Mouse (Mus musculus) CH12.LX (cell line): Measurements from ENCODE around the gene Mdm4. TPM values are rescaled to one million over a fixed set of nuclear protein-coding genes. Genes with fewer than 3 reads are reported as not detected.
A peak's percentile ranks its signal among the peaks of the same experiment; 100 is the strongest.
"Not testable (repeated sequence)": the region's sequence is repeated elsewhere in the genome, so short reads cannot be mapped to it uniquely, and the experiment has no call there.

Source experiments
- DNase-seq: peaks from one replicate; pipeline ENCODE4 v3.0.0-alpha.2; 2013; ENCODE audit errors: extremely low read depth
- H3K27ac ChIP-seq: 2 replicates; pipeline ENCODE4 v1.5.1; 2012; ENCODE audit warnings: low read depth, mild to moderate bottlenecking, control low read depth, moderate library complexity; ENCODE audit not compliant: insufficient read depth
- H3K27me3 ChIP-seq: replicated peaks from 2 replicates; pipeline ENCODE3; 2012; ENCODE audit warnings: inconsistent platforms
- H3K36me3 ChIP-seq, 2 experiments: replicated peaks in 1 of 2; 2 replicates each; pipeline versions ENCODE3 to v1.6.1; 2012; ENCODE audit warnings: inconsistent platforms in 1 of 2, low read length in 1 of 2, mild to moderate bottlenecking in 1 of 2, mixed read lengths in 1 of 2, moderate library complexity in 1 of 2; ENCODE audit not compliant: control insufficient read depth in 1 of 2, insufficient read depth in 1 of 2
- H3K4me1 ChIP-seq, 2 experiments: 2 replicates each; pipeline ENCODE4 v1.6.1; 2012; ENCODE audit warnings: inconsistent platforms in 1 of 2, moderate library complexity in 1 of 2; ENCODE audit not compliant: insufficient read depth in 2 of 2, control insufficient read depth in 1 of 2
- H3K4me2 ChIP-seq: 2 replicates; pipeline ENCODE4 v1.6.1; 2012; ENCODE audit warnings: low read depth, mild to moderate bottlenecking, control low read depth; ENCODE audit not compliant: poor library complexity, insufficient read depth, severe bottlenecking
- H3K4me3 ChIP-seq, 3 experiments: fragments of 150-350 bp in 1 of 3; sonication (generic) in 1 of 3; replicated peaks in 1 of 3; 2 replicates each; pipeline versions ENCODE3 to v1.5.1; 2011 to 2012; ENCODE audit warnings: low read depth in 2 of 3, low read length in 2 of 3, mild to moderate bottlenecking in 2 of 3, moderate library complexity in 2 of 3, control low read depth in 1 of 3, improper control_type of control experiment in 1 of 3, inconsistent platforms in 1 of 3, mixed read lengths in 1 of 3; ENCODE audit not compliant: poor library complexity in 1 of 3
- H3K79me2 ChIP-seq: replicated peaks from 2 replicates; pipeline ENCODE4 v1.6.1; 2012; ENCODE audit warnings: mild to moderate bottlenecking, moderate library complexity; ENCODE audit not compliant: control insufficient read depth, poor library complexity, insufficient read depth, severe bottlenecking; ENCODE audit errors: extremely low read depth
- H3K9ac ChIP-seq: 2 replicates; pipeline ENCODE4 v1.6.1; 2012; ENCODE audit warnings: low read depth, mild to moderate bottlenecking, control low read depth, moderate library complexity; ENCODE audit not compliant: insufficient read depth
- H3K9me3 ChIP-seq: replicated peaks from 2 replicates; pipeline ENCODE3; 2012; ENCODE audit warnings: low read length, inconsistent platforms, mixed read lengths
- CTCF ChIP-seq, 2 experiments: IDR thresholded peaks in 1 of 2; conservative IDR thresholded peaks in 1 of 2; 2 replicates each; pipeline ENCODE4 v1.5.1; 2011 to 2012; ENCODE audit warnings: low read depth in 2 of 2, low read length in 2 of 2, improper control_type of control experiment in 1 of 2, inconsistent platforms in 1 of 2, mild to moderate bottlenecking in 1 of 2, moderate library complexity in 1 of 2
- MEF2A ChIP-seq: IDR thresholded peaks from 2 replicates; pipeline ENCODE4 v1.6.1; 2014; ENCODE audit warnings: low read depth, mild to moderate bottlenecking, inconsistent platforms, low read length, improper control_type of control experiment, borderline replicate concordance
- NELFE ChIP-seq: IDR thresholded peaks from 2 replicates; pipeline ENCODE4 v1.6.1; 2011; ENCODE audit warnings: low read depth, low read length, improper control_type of control experiment
- PAX5 ChIP-seq: IDR thresholded peaks from 2 replicates; pipeline ENCODE4 v1.6.1; 2012; ENCODE audit warnings: low read length, inconsistent platforms, mixed read lengths
- POLR2AphosphoS2 ChIP-seq: IDR thresholded peaks from 2 replicates; pipeline ENCODE4 v1.6.1; 2011; ENCODE audit warnings: low read depth, low read length, improper control_type of control experiment
- RCOR1 ChIP-seq: conservative IDR thresholded peaks from 2 replicates; pipeline ENCODE4 v1.6.1; 2012; ENCODE audit warnings: low read depth, mild to moderate bottlenecking, inconsistent platforms, low read length, improper control_type of control experiment
- USF1 ChIP-seq: IDR thresholded peaks from 2 replicates; pipeline ENCODE4 v1.6.1; 2014; ENCODE audit warnings: low read depth, mild to moderate bottlenecking, inconsistent platforms, low read length, improper control_type of control experiment
- ZKSCAN1 ChIP-seq: IDR thresholded peaks from 2 replicates; pipeline ENCODE4 v1.6.1; 2012; ENCODE audit warnings: low read depth, inconsistent platforms, low read length, improper control_type of control experiment, borderline replicate concordance
- ZNF384 ChIP-seq: IDR thresholded peaks from 2 replicates; pipeline ENCODE4 v1.6.1; 2012; ENCODE audit warnings: low read depth, low read length, improper control_type of control experiment, inconsistent platforms
- dilution Hi-C: fragments of 300-500 bp; cut with MboI; formaldehyde crosslinking; loops from 2 replicates; pipeline ENCODE4 v1.14.3; 2020; ENCODE audit warnings: low sequenced_read_pairs; ENCODE audit not compliant: extremely low pct_unique_long_range_greater_than_20kb, extremely low pct_ligation_motif_present
- in situ Hi-C: fragments of 300-500 bp; cut with MboI; formaldehyde crosslinking; loops from 3 replicates; pipeline ENCODE4 v1.14.3; 2019; ENCODE audit warnings: low sequenced_read_pairs, low pct_ligation_motif_present, low pct_unique_long_range_greater_than_20kb, mixed read lengths
- polyA plus RNA-seq: library from polyadenylated mRNA; unstranded; fragments of >175 nt; gene quantifications from 2 replicates; pipeline ENCODE4 v1.2.1, GENCODE M21; 2012; ENCODE audit warnings: low read depth; ENCODE audit not compliant: insufficient read length
- total RNA-seq, 2 experiments: library from RNA; depleted of rRNA; stranded (reverse); fragments of 300-350 nt in 1 of 2; fragments of >200 nt in 1 of 2; gene quantifications; 2 replicates each; pipeline ENCODE4 v1.2.3; 2012 to 2014

Mdm4 gene
- total and polyA plus RNA-seq, 3 experiments = 66.5 to 107 (median 78.9) TPM

DNA sequence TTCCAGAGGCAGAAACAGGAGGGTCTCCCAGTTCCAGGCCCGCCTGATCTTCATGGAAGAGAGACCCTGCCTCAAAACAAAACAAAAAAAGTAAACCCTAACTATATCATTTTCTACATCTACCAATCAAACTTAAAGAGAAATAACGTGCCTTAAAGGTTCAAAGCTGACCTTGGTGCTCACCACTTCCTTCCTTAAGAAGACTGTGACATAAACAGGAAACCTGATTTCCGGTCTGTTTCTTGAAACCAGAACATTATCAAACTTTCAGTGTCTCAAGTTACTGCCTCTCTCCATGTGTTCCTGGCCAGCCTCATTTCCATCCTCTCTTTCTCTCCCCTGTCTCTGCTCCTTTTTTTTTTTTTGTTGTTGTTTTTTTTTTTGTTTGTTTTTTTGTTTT lies 617 bp downstream of the Mdm4 start:
- Histone ChIP-seq H3K79me2 (peaks cover 6% of the 10 kb centered on the region; the same call in 1 of the 2 replicates), H3K9me3 (no peaks in the 10 kb centered on the region), H3K27me3 (no peaks in the 10 kb centered on the region), H3K4me1 (peaks cover 0 to 33% of the 10 kb centered on the region in 2 experiments; a peak in 2 of 4 replicates), H3K4me3 (no peak overlapping the region), H3K27ac (no peak overlapping the region), H3K9ac (no peak overlapping the region), H3K36me3 (no peaks in the 10 kb centered on the region), H3K4me2 (no peak overlapping the region)
- dilution Hi-C loops (no loop called here), in situ Hi-C loops (loop anchor here (25.0 kb wide), 1 partner anchor 333 kb away; the partner anchor contains the start of genes Etnk2 and Ren1)
- TF ChIP-seq ZKSCAN1 (no peak), MEF2A (no peak), PAX5 (no peak), NELFE (no peak), CTCF (conservative IDR thresholded peaks at IDR 0.05 in 1 of 2, IDR thresholded peaks at IDR 0.05 in 1 of 2; ENCODE audit: low read depth in 2 of 2, low read length in 2 of 2) (no peak), ZNF384 (0 out of 2 replicates have a peak, but pooled peaks have one; percentile 15)
- no peak for DNase-seq

DNA sequence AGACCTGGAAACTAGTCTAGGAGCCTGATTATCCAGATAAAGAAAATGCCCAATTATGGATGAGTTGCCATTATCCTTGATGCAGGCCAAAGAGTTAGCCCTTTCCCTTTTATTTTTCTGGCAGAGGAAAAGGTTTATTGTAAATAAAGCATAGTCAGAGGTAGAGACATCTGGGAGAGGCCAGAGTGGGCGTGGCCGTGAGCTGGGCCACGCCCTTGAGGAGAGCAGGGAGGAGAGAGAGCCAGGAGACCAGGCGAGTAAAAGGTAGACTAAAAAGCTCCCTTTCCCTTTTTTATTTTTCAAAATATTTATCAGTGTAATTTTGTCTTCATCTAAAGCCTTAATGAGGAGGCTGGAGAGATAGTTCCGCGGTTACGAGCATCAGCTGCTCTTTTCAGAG lies 2.4 kb downstream of the Mdm4 start:
- Histone ChIP-seq H3K4me1 (peaks cover 0 to 33% of the 10 kb centered on the region in 2 experiments; a peak in 2 of 4 replicates), H3K36me3 (no peaks in the 10 kb centered on the region), H3K4me3 (no peak overlapping the region), H3K4me2 (no peak overlapping the region), H3K27ac (no peak overlapping the region), H3K9ac (no peak overlapping the region), H3K79me2 (peaks cover 24% of the 10 kb centered on the region), H3K27me3 (no peaks in the 10 kb centered on the region), H3K9me3 (no peaks in the 10 kb centered on the region)
- TF ChIP-seq USF1 (no peak), POLR2AphosphoS2 (no peak)
- in situ Hi-C loops = loop anchor here (25.0 kb wide), 1 partner anchor 334 kb away; the partner anchor contains the start of genes Etnk2 and Ren1
- DNase-seq = no peak
- dilution Hi-C loops = no loop called here

- no peak for TF ChIP-seq RCOR1
- no peak for TF ChIP-seq ZNF384
- Histone ChIP-seq H3K36me3 (peaks cover 0 to 3% of the 10 kb centered on the region in 2 experiments), H3K4me1 (peaks cover 0 to 33% of the 10 kb centered on the region in 2 experiments; a peak in 2 of 4 replicates), H3K9me3 (no peaks in the 10 kb centered on the region), H3K4me3 (no peak overlapping the region), H3K4me2 (no peak overlapping the region), H3K27ac (no peak overlapping the region), H3K27me3 (no peaks in the 10 kb centered on the region), H3K79me2 (peaks cover 32% of the 10 kb centered on the region), H3K9ac (no peak overlapping the region)
- DNase-seq = no peak
- in situ Hi-C loops (loop anchor here (25.0 kb wide), 1 partner anchor 335 kb away; the partner anchor contains the start of genes Etnk2 and Ren1), dilution Hi-C loops (no loop called here)
These were observed 3.2 kb downstream of the Mdm4 start for GRCm38 (mm10) chr1:133027126-133027525.

DNA sequence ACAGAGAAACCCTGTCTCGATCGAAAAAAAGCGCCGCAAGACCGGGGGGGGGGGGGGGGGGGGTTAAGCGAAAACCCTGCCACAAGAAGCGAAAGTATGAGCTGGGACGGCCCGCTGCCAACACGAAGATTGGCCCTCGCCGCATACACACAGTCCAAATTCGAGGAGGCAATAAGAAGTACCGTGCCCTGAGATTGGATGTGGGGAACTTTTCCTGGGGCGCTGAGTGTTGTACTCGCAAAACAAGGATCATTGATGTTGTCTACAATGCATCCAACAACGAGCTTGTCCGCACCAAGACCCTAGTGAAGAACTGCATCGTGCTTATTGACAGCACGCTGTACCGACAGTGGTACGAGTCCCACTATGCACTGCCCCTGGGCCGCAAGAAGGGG lies 4.6 kb downstream of the Mdm4 start:
- H3K9ac ChIP-seq = peak overlapping the region; percentile 81
- H3K27me3 ChIP-seq, H3K9me3 ChIP-seq, H3K36me3 ChIP-seq, dilution Hi-C loops, DNase-seq: not testable (repeated sequence)
- H3K79me2 ChIP-seq = peaks cover 44% of the 10 kb centered on the region
- in situ Hi-C loops = loop anchor here (25.0 kb wide), 1 partner anchor 337 kb away; the partner anchor contains the start of genes Etnk2 and Ren1
- peaks cover 0 to 30% of the 10 kb centered on the region in 2 experiments; a peak in 2 of 4 replicates for H3K4me1 ChIP-seq
- peak overlapping the region; percentile 84 for H3K27ac ChIP-seq
- peak overlapping the region; percentile 27; the same call in 1 of the 2 replicates for H3K4me2 ChIP-seq
- peak overlapping the region; percentile 67 to 99 (median 78) for H3K4me3 ChIP-seq
